Mouse (Mus musculus): Measurements from ENCODE around the gene Selenoo. TPM values are rescaled to one million over a fixed set of nuclear protein-coding genes. Genes with fewer than 3 reads are reported as not detected.

Selenoo gene
- polyA plus RNA-seq, 1 experiment from 2014 or later, result 24.8 TPM

DNA sequence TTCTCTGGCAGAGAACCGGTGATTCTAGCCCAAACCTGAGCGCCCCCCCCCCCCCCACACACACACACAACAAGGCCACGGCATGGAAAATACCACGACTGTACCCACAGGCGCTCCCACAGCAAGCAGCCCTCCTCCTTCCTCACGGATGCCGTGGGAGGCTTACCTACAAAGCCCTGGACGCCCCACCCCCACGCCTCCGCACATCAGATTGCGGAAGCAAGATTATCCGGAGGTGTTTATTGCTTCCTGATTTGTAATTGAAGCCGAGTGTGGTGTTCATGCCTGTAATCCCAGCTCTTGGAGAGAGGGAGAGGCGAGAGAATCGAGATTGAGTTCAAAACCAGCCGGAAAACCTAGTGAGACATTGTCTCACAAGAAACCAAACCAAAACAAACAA is 58.1 kb downstream of the Selenoo start:
- Histone ChIP-seq H3K9ac (peak overlapping the region; percentile 90), H3K4me1 (peaks cover 32% of the 10 kb centered on the region), H3K4me3 (peak overlapping the region; percentile 58), H3K4me2 (replicated peaks) (peak overlapping the region; percentile 64), H3K9me3 (replicated peaks) (no peaks in the 10 kb centered on the region), H3K27ac (peak overlapping the region; percentile 70), H3K27me3 (peaks cover 22% of the 10 kb centered on the region), H3K36me3 (peaks cover 37% of the 10 kb centered on the region)
- WGBS, result 14% methylated on average over 16 of the region's 16 CpGs
- no peak for ATAC-seq (ENCODE audit: low FRiP score)

- H3K4me1 ChIP-seq, result peaks cover 37% of the 10 kb centered on the region
- peak overlapping the region; percentile 90 for H3K9ac ChIP-seq
- H3K27me3 ChIP-seq, result peaks cover 22% of the 10 kb centered on the region
- peak overlapping the region; percentile 58 for H3K4me3 ChIP-seq
- WGBS, result 19% methylated on average over 10 of the region's 10 CpGs
- no peaks in the 10 kb centered on the region for H3K9me3 ChIP-seq (replicated peaks)
- H3K4me2 ChIP-seq (replicated peaks), result peak overlapping the region; percentile 64
- H3K36me3 ChIP-seq, result peaks cover 35% of the 10 kb centered on the region
- no peak for ATAC-seq (ENCODE audit: low FRiP score)
- peak overlapping the region; percentile 70; the same call in 1 of the 2 replicates for H3K27ac ChIP-seq
Measured at GRCm38 (mm10) chr15:89147456-89147855, 58.6 kb downstream of the Selenoo start.

- H3K4me3 ChIP-seq, result peak overlapping the region; percentile 58
- peaks cover 41% of the 10 kb centered on the region for H3K4me1 ChIP-seq
- H3K27me3 ChIP-seq, result peaks cover 22% of the 10 kb centered on the region
- ATAC-seq (ENCODE audit: low FRiP score), result no peak
- H3K9ac ChIP-seq, result peak overlapping the region; percentile 90; the same call in 1 of the 2 replicates
- peak overlapping the region; percentile 90; the same call in 1 of the 2 replicates for H3K27ac ChIP-seq
- H3K9me3 ChIP-seq (replicated peaks), result no peaks in the 10 kb centered on the region
- peak overlapping the region; percentile 64 for H3K4me2 ChIP-seq (replicated peaks)
- peaks cover 30% of the 10 kb centered on the region for H3K36me3 ChIP-seq
- WGBS, result 31% methylated on average over 4 of the region's 4 CpGs
Measured at GRCm38 (mm10) chr15:89147895-89148294, 59.0 kb downstream of the Selenoo start.

DNA sequence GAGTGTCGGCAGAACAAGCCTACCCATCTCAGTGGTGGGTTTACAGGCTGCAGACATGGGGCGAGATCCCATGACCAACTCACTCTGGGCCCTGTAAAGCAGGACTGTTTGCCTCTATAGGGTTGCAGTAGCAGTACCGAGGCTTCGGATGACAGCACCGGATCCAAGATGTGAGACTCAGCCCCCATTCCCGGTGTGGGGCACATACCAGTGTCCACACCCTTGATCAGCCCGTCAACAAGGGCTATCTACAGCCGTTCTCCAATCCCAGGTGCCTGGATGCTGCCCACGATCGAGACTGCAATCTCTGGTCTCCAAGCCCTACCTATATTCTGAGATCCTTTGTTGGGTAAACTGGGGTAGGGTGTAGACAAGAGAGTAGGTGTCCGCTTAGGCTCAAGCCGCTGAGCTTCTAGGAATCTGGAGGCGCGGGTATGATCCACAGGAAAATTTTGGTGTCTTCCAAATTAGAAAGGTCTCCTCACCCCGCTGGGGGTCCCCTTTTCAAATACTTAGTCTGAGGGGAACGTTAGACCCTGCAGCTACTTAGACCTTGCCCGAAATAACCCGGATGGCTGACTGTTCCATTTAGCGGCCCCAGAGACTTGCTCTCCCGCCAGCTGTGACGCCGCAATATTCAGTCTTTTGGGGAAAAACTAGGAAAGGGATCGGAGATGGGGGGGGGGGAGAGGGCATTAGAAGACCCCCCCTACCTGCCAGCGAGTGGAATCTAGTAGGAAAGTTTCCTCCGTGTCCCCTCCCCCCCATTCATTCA is 59.8 kb downstream of the Selenoo start:
- Histone ChIP-seq H3K27me3 (peaks cover 22% of the 10 kb centered on the region), H3K9me3 (replicated peaks) (no peaks in the 10 kb centered on the region), H3K4me2 (replicated peaks) (peak overlapping the region; percentile 64), H3K36me3 (peaks cover 26% of the 10 kb centered on the region), H3K27ac (peak overlapping the region; percentile 90), H3K4me1 (peaks cover 42% of the 10 kb centered on the region), H3K9ac (peak overlapping the region; percentile 90), H3K4me3 (peak overlapping the region; percentile 58)
- WGBS, result 4% methylated on average over 25 of the region's 25 CpGs
- peak; percentile 10; the same call in 1 of the 2 replicates for ATAC-seq (ENCODE audit: low FRiP score)

DNA sequence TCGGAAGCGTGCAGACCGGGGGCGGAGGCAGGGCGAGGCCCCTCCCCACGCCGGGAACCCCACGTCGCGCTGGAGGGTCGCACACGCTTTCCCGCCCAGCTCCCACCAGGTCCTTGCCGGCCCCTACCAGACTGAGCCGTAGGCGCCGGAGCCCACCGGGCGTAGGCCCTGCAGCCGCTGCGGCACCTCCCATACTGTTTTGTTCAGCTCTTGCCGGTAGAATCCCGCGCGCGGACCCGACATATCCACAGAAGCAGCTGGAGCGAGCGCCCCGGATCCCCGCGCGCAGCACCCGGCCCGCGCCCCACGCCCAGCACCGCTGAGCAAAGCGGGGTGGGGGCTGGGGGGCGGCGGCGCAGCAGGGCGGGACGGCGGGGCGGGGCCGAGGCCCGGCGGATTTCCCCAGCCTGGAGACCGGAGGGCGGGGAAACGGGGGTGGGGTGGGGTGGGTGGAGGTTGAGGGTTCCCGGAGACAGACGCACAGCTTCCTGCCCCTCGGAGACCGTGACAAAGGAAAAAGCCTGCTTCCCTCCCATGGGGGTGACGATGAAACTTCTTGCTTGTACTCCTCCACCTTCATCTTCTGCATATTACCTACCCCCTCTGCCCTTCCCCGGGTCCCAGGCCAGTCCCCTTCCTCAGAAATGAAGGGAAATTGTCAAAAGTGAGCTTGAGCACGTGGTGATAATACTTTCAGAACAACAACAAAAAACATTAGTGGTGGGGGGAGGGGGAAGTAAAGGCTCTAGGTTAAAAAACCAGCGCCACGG is 60.6 kb downstream of the Selenoo start, which contains the start of gene Mapk11:
Mapk11 (minus strand) TSS at position 358 of the 770 bp plus-strand sequence.
- Histone ChIP-seq H3K36me3 (peaks cover 26% of the 10 kb centered on the region), H3K4me3 (peak within 1 kb of the TSS; percentile 58), H3K9me3 (replicated peaks) (no peaks in the 10 kb centered on the region), H3K4me2 (replicated peaks) (peak within 1 kb of the TSS; percentile 64), H3K9ac (peak within 1 kb of the TSS; percentile 90), H3K27ac (peak within 1 kb of the TSS; percentile 90), H3K4me1 (peaks cover 42% of the 10 kb centered on the region), H3K27me3 (peaks cover 22% of the 10 kb centered on the region)
- WGBS, result under 1% methylated on average over 54 of the region's 61 CpGs
- peak; percentile 58 for ATAC-seq (ENCODE audit: low FRiP score)

Other genes starting within 250 kb of the Selenoo start
- 45.3 and 48.0 TPM in 2 replicates for gene Pim3, start 226.9 kb upstream of the Selenoo start, polyA plus RNA-seq (2016; fragmentation: Nextera tagmentation; extraction: Ambion mirVana)
- gene Ttll8, start 134.7 kb upstream of the Selenoo start, polyA plus RNA-seq (2016; fragmentation: Nextera tagmentation; extraction: Ambion mirVana), result not detected in 2 replicates
- 4.7 and 6.2 TPM in 2 replicates for gene Mlc1, start 110.1 kb upstream of the Selenoo start, polyA plus RNA-seq (2016; fragmentation: Nextera tagmentation; extraction: Ambion mirVana)
- gene Mov10l1, start 106.2 kb upstream of the Selenoo start, polyA plus RNA-seq (2016; fragmentation: Nextera tagmentation; extraction: Ambion mirVana), result not detected in 2 replicates
- gene Panx2, start 29.4 kb upstream of the Selenoo start, polyA plus RNA-seq (2016; fragmentation: Nextera tagmentation; extraction: Ambion mirVana), result 2.0 and 2.1 TPM in 2 replicates
- 43.2 and 48.4 TPM in 2 replicates for gene Trabd, start 14.0 kb upstream of the Selenoo start, polyA plus RNA-seq (2016; fragmentation: Nextera tagmentation; extraction: Ambion mirVana)
- 22.3 and 22.8 TPM in 2 replicates for gene Tubgcp6, start 34.0 kb downstream of the Selenoo start, polyA plus RNA-seq (2016; fragmentation: Nextera tagmentation; extraction: Ambion mirVana)
- 18.8 and 22.0 TPM in 2 replicates for gene Hdac10, start 39.6 kb downstream of the Selenoo start, polyA plus RNA-seq (2016; fragmentation: Nextera tagmentation; extraction: Ambion mirVana)
- gene Mapk12, start 51.6 kb downstream of the Selenoo start, polyA plus RNA-seq (2016; fragmentation: Nextera tagmentation; extraction: Ambion mirVana), result 10.0 and 11.4 TPM in 2 replicates
- gene Mapk11, start 60.5 kb downstream of the Selenoo start, polyA plus RNA-seq (2016; fragmentation: Nextera tagmentation; extraction: Ambion mirVana), result 39.0 and 41.9 TPM in 2 replicates
- gene Plxnb2, start 91.7 kb downstream of the Selenoo start, polyA plus RNA-seq (2016; fragmentation: Nextera tagmentation; extraction: Ambion mirVana), result 167 and 169 TPM in 2 replicates
- 54.6 and 57.7 TPM in 2 replicates for gene Dennd6b, start 107.4 kb downstream of the Selenoo start, polyA plus RNA-seq (2016; fragmentation: Nextera tagmentation; extraction: Ambion mirVana)
- gene Ppp6r2, start 122.5 kb downstream of the Selenoo start, polyA plus RNA-seq (2016; fragmentation: Nextera tagmentation; extraction: Ambion mirVana), result 62.3 and 65.2 TPM in 2 replicates
- gene Sbf1, start 226.2 kb downstream of the Selenoo start, polyA plus RNA-seq (2016; fragmentation: Nextera tagmentation; extraction: Ambion mirVana), result 81.1 and 95.5 TPM in 2 replicates
- not detected in 2 replicates for gene Adm2, start 233.6 kb downstream of the Selenoo start, polyA plus RNA-seq (2016; fragmentation: Nextera tagmentation; extraction: Ambion mirVana)
- gene Miox, start 245.3 kb downstream of the Selenoo start, polyA plus RNA-seq (2016; fragmentation: Nextera tagmentation; extraction: Ambion mirVana), result not detected in 2 replicates